Mouse (Mus musculus): ENCODE results near the gene Nkpd1. TPM values are rescaled to one million over a fixed set of nuclear protein-coding genes. Genes with fewer than 3 reads are reported as not detected.

Nkpd1 gene
- total and polyA plus RNA-seq, 3 experiments = 0.22 to 0.55 (median 0.53) TPM

- H3K9me3 ChIP-seq (replicated peaks) = no peaks in the 10 kb centered on the region
- DNase-seq (ENCODE audit: low spot score) (no peak), ATAC-seq (ENCODE audit: extremely low read depth, insufficient number of reproducible peaks, low FRiP score, poor library complexity, severe bottlenecking) (no peak)
- H3K27me3 ChIP-seq (ENCODE audit: insufficient read depth, low read length) = no peaks in the 10 kb centered on the region
- peaks cover 90% of the 10 kb centered on the region for H3K36me3 ChIP-seq (replicated peaks)
- no peak for TF ChIP-seq POLR2AphosphoS5 (IDR thresholded peaks at IDR 0.05; ENCODE audit: insufficient replicate concordance, low read depth, low read length)
- TF ChIP-seq GATA2 (IDR thresholded peaks at IDR 0.05; ENCODE audit: borderline replicate concordance, low read depth, low read length) = no peak
- no peak for TF ChIP-seq TAL1 (conservative IDR thresholded peaks at IDR 0.05; ENCODE audit: low read depth, low read length)
- TF ChIP-seq CTCF (IDR thresholded peaks at IDR 0.05; ENCODE audit: low read depth, low read length) = no peak
- TF ChIP-seq GATA1 (IDR thresholded peaks at IDR 0.05; ENCODE audit: borderline replicate concordance, low read length) = no peak
- H3K4me3 ChIP-seq (ENCODE audit: low read depth, low read length) = no peak overlapping the region
- peaks cover 9% of the 10 kb centered on the region for H3K4me1 ChIP-seq (ENCODE audit: insufficient read depth, low read depth, low read length)
Measured at GRCm38 (mm10) chr7:19532240-19532639, 14.6 kb downstream of the Nkpd1 start.

GRCm38 (mm10) chr7:19534676-19535075 lies 17.0 kb downstream of the Nkpd1 start:
- Histone ChIP-seq H3K4me1 (ENCODE audit: insufficient read depth, low read depth, low read length) (peaks cover 9% of the 10 kb centered on the region), H3K36me3 (replicated peaks) (peaks cover 94% of the 10 kb centered on the region), H3K27me3 (ENCODE audit: insufficient read depth, low read length) (no peaks in the 10 kb centered on the region), H3K4me3 (ENCODE audit: low read depth, low read length) (no peak overlapping the region), H3K9me3 (replicated peaks) (0 out of 2 replicates have a peak, but pooled peaks cover 5% of the 10 kb centered on the region)
- TF ChIP-seq GATA1 (IDR thresholded peaks at IDR 0.05; ENCODE audit: borderline replicate concordance, low read length) (no peak), TAL1 (conservative IDR thresholded peaks at IDR 0.05; ENCODE audit: low read depth, low read length) (no peak), POLR2AphosphoS5 (IDR thresholded peaks at IDR 0.05; ENCODE audit: insufficient replicate concordance, low read depth, low read length) (no peak), GATA2 (IDR thresholded peaks at IDR 0.05; ENCODE audit: borderline replicate concordance, low read depth, low read length) (no peak), CTCF (IDR thresholded peaks at IDR 0.05; ENCODE audit: low read depth, low read length) (no peak)
- ATAC-seq (ENCODE audit: extremely low read depth, insufficient number of reproducible peaks, low FRiP score, poor library complexity, severe bottlenecking) (no peak), DNase-seq (ENCODE audit: low spot score) (no peak)

GRCm38 (mm10) chr7:19540771-19541566 lies 23.3 kb downstream of the Nkpd1 start:
- ATAC-seq (ENCODE audit: extremely low read depth, insufficient number of reproducible peaks, low FRiP score, poor library complexity, severe bottlenecking) = no peak
- Histone ChIP-seq H3K36me3 (replicated peaks) (peaks cover 87% of the 10 kb centered on the region), H3K4me1 (ENCODE audit: insufficient read depth, low read depth, low read length) (peaks cover 15% of the 10 kb centered on the region)

GRCm38 (mm10) chr7:19541681-19542154 lies 24.1 kb downstream of the Nkpd1 start:
- ATAC-seq (ENCODE audit: extremely low read depth, insufficient number of reproducible peaks, low FRiP score, poor library complexity, severe bottlenecking) (no peak), DNase-seq (ENCODE audit: low spot score) (no peak)
- peaks cover 86% of the 10 kb centered on the region for H3K36me3 ChIP-seq (replicated peaks)
- H3K9me3 ChIP-seq (replicated peaks) = peaks cover 12% of the 10 kb centered on the region; the same call in 1 of the 2 replicates
- H3K27me3 ChIP-seq (ENCODE audit: insufficient read depth, low read length) = no peaks in the 10 kb centered on the region
- TF ChIP-seq CTCF (IDR thresholded peaks at IDR 0.05; ENCODE audit: low read depth, low read length) (no peak), GATA2 (IDR thresholded peaks at IDR 0.05; ENCODE audit: borderline replicate concordance, low read depth, low read length) (no peak), GATA1 (IDR thresholded peaks at IDR 0.05; ENCODE audit: borderline replicate concordance, low read length) (no peak), TAL1 (conservative IDR thresholded peaks at IDR 0.05; ENCODE audit: low read depth, low read length) (no peak), POLR2AphosphoS5 (IDR thresholded peaks at IDR 0.05; ENCODE audit: insufficient replicate concordance, low read depth, low read length) (no peak)
- peaks cover 15% of the 10 kb centered on the region for H3K4me1 ChIP-seq (ENCODE audit: insufficient read depth, low read depth, low read length)
- H3K4me3 ChIP-seq (ENCODE audit: low read depth, low read length) = no peak overlapping the region

More at GRCm38 (mm10) chr7:19540771-19541566, 23.3 kb downstream of the Nkpd1 start:
- Histone ChIP-seq H3K4me3 (ENCODE audit: low read depth, low read length) (no peak overlapping the region), H3K9me3 (replicated peaks) (peaks cover 12% of the 10 kb centered on the region; the same call in 1 of the 2 replicates), H3K27me3 (ENCODE audit: insufficient read depth, low read length) (no peaks in the 10 kb centered on the region)
- DNase-seq (ENCODE audit: low spot score) = no peak
- TF ChIP-seq CTCF (IDR thresholded peaks at IDR 0.05; ENCODE audit: low read depth, low read length) (no peak), GATA1 (IDR thresholded peaks at IDR 0.05; ENCODE audit: borderline replicate concordance, low read length) (no peak), TAL1 (conservative IDR thresholded peaks at IDR 0.05; ENCODE audit: low read depth, low read length) (no peak), POLR2AphosphoS5 (IDR thresholded peaks at IDR 0.05; ENCODE audit: insufficient replicate concordance, low read depth, low read length) (no peak), GATA2 (IDR thresholded peaks at IDR 0.05; ENCODE audit: borderline replicate concordance, low read depth, low read length) (no peak)

GRCm38 (mm10) chr7:19542155-19542691 lies 24.6 kb downstream of the Nkpd1 start:
- TF ChIP-seq GATA2 (IDR thresholded peaks at IDR 0.05; ENCODE audit: borderline replicate concordance, low read depth, low read length) (no peak), GATA1 (IDR thresholded peaks at IDR 0.05; ENCODE audit: borderline replicate concordance, low read length) (no peak), CTCF (IDR thresholded peaks at IDR 0.05; ENCODE audit: low read depth, low read length) (no peak), TAL1 (conservative IDR thresholded peaks at IDR 0.05; ENCODE audit: low read depth, low read length) (no peak)
- peaks cover 87% of the 10 kb centered on the region for H3K36me3 ChIP-seq (replicated peaks)
- no peak for ATAC-seq (ENCODE audit: extremely low read depth, insufficient number of reproducible peaks, low FRiP score, poor library complexity, severe bottlenecking)
- DNase-seq (ENCODE audit: low spot score) = no peak
- peak overlapping the region; percentile 14; the same call in 1 of the 2 replicates for H3K4me3 ChIP-seq (ENCODE audit: low read depth, low read length)
- H3K27me3 ChIP-seq (ENCODE audit: insufficient read depth, low read length) = no peaks in the 10 kb centered on the region
- peaks cover 12% of the 10 kb centered on the region; the same call in 1 of the 2 replicates for H3K9me3 ChIP-seq (replicated peaks)
- H3K4me1 ChIP-seq (ENCODE audit: insufficient read depth, low read depth, low read length) = peaks cover 15% of the 10 kb centered on the region

GRCm38 (mm10) chr7:19543584-19543983 lies 25.9 kb downstream of the Nkpd1 start:
- Histone ChIP-seq H3K27me3 (ENCODE audit: insufficient read depth, low read length) (no peaks in the 10 kb centered on the region), H3K4me3 (ENCODE audit: low read depth, low read length) (no peak overlapping the region), H3K36me3 (replicated peaks) (peaks cover 88% of the 10 kb centered on the region), H3K4me1 (ENCODE audit: insufficient read depth, low read depth, low read length) (peaks cover 18% of the 10 kb centered on the region), H3K9me3 (replicated peaks) (peaks cover 12% of the 10 kb centered on the region; the same call in 1 of the 2 replicates)
- DNase-seq (ENCODE audit: low spot score) = no peak
- TF ChIP-seq TAL1 (conservative IDR thresholded peaks at IDR 0.05; ENCODE audit: low read depth, low read length) = no peak
- TF ChIP-seq CTCF (IDR thresholded peaks at IDR 0.05; ENCODE audit: low read depth, low read length) = peak; percentile 51
- no peak for ATAC-seq (ENCODE audit: extremely low read depth, insufficient number of reproducible peaks, low FRiP score, poor library complexity, severe bottlenecking)
